Mouse (Mus musculus) G1E (cell line): ENCODE measurements at regions not wholly inside any gene's neighbourhood (a gene's known extent, or its start where the extent isn't known, plus 50 kb on each side); places are given as distances from the start of the nearest gene placed in this dataset.

Source experiments
- CTCF ChIP-seq: IDR thresholded peaks from 2 replicates; pipeline ENCODE4 v1.5.1; 2012; ENCODE audit warnings: low read depth, low read length, inconsistent platforms, mixed read lengths
- GATA1 ChIP-seq: IDR thresholded peaks from 2 replicates; pipeline ENCODE4 v1.6.1; 2012; ENCODE audit warnings: borderline replicate concordance, low read length, inconsistent platforms, mixed read lengths
- GATA2 ChIP-seq: IDR thresholded peaks from 2 replicates; pipeline ENCODE4 v1.6.1; 2012; ENCODE audit warnings: low read depth, low read length, inconsistent platforms, borderline replicate concordance
- POLR2AphosphoS5 ChIP-seq: IDR thresholded peaks from 2 replicates; pipeline ENCODE4 v1.6.1; 2012; ENCODE audit warnings: low read depth, low read length, inconsistent platforms; ENCODE audit not compliant: insufficient replicate concordance
- TAL1 ChIP-seq: conservative IDR thresholded peaks from 2 replicates; pipeline ENCODE4 v1.6.1; 2012; ENCODE audit warnings: low read depth, low read length, inconsistent platforms, mixed read lengths

DNA sequence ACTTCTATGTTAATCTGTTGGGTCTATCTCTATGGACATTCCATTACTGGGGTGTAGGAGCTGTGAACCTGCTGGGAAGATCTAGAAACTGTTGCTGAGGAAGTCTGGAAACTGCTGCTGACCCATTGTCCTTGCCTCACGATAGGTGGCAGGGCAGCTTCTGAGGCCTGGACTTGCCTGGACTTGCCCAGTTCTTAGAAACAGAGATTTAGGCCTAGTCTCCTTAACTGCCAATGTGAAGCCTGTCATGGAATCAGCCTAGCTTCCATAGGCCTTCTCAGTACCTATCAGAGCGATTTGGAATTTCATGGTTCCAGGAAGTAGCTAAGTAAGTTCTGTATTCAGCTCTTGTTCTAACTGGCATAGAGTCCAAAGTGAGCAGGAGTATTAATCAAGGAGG, 151.9 kb upstream of the Tgfbr2 start:
- TF ChIP-seq CTCF (no peak), POLR2AphosphoS5 (no peak), TAL1 (no peak), GATA1 (no peak), GATA2 (no peak)
